In the genomic region with DNA sequence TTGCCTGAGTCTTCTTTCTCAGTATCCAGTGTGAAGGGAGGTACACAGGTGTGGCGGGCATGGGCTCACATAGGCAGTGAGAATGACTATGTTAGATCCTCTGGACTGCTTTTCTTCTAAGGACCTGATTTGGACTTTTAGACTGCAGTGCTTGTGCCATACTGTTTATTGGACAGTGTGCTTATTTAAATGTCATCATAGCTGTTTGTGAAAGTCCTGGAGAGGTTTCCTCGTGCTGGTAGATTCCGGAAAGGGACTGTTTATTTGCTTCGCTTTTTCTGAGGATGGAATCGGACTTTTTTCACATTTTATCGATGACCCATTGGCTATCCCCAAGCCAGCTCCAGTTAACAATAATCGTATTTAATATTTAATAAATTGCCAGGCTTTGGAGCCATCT, we compare ENCODE assay signal across 16 mouse cellular contexts.
"Had no signal": no experiment of that assay in that cellular context is flagged by ENCODE, and none has a peak within 500 bp of the region (broad histone marks: within the 10 kb centered on the region; RNA-seq: fewer than 3 reads in every experiment).

No protein-coding gene starts in this region.

- H3K4me3 ChIP-seq: neural tube, embryonic 13.5 days; neural tube, embryonic 15.5 days; stomach, embryonic 15.5 days had no signal

- H3K9me3 ChIP-seq: neural tube, embryonic 15.5 days; stomach, embryonic 15.5 days had no signal

- H3K4me1 ChIP-seq: neural tube, embryonic 15.5 days; stomach, embryonic 15.5 days had no signal

- H3K27me3 ChIP-seq: neural tube, embryonic 13.5 days; neural tube, embryonic 15.5 days; stomach, embryonic 15.5 days had no signal

- H3K9ac ChIP-seq: neural tube, embryonic 13.5 days; neural tube, embryonic 15.5 days; stomach, embryonic 15.5 days had no signal

- H3K36me3 ChIP-seq: neural tube, embryonic 13.5 days; neural tube, embryonic 15.5 days; stomach, embryonic 15.5 days had no signal

- DNase-seq: retina, postnatal 1 day; right cerebral cortex, adult 18-20 months; right cerebral cortex, postnatal 14 days; right cerebral cortex, postnatal 25 days; right cerebral cortex, postnatal 4 days; spleen, adult 18-20 months; thymus, adult 18-20 months; thymus, adult 2 months; thymus, postnatal 14 days; thymus, postnatal 25 days; thymus, postnatal 36 days; thymus, postnatal 4 days had no signal

- H3K4me2 ChIP-seq: neural tube, embryonic 13.5 days; neural tube, embryonic 15.5 days; stomach, embryonic 15.5 days had no signal

- H3K27ac ChIP-seq: neural tube, embryonic 13.5 days; neural tube, embryonic 15.5 days; stomach, embryonic 15.5 days; stomach, postnatal 0 days had no signal
